In genomic region chr10:77636234-77636922, GRCm38 (mm10) we compare ENCODE assay signal across 38 mouse cellular contexts. TPM values are rescaled to one million over a fixed set of nuclear protein-coding genes. Genes with fewer than 3 reads are reported as not detected.
DNase-seq lines count a peak whose midpoint lies in the region; ATAC-seq and TF ChIP-seq lines count a peak whose summit lies in the region.
"Had no signal": no experiment of that assay in that cellular context is flagged by ENCODE, and none has a peak within 500 bp of the region (broad histone marks: within the 10 kb centered on the region; RNA-seq: fewer than 3 reads in every experiment).

No protein-coding gene starts in this region.

- TF ChIP-seq CTCF in layer of hippocampus, adult 2 months (conservative IDR thresholded peaks at IDR 0.05), result no peak
- TF ChIP-seq CTCF in liver, postnatal 0 days (IDR thresholded peaks at IDR 0.05; ENCODE audit: low read depth), result no peak

- H3K9ac ChIP-seq in liver, postnatal 0 days (replicated peaks), result no peak overlapping the region
- H3K9ac ChIP-seq in liver, embryonic 12.5 days, result no peak overlapping the region
- H3K9ac ChIP-seq: embryonic facial prominence, embryonic 13.5 days; forebrain, embryonic 12.5 days; forebrain, embryonic 15.5 days; hindbrain, embryonic 14.5 days had no signal

- no peak overlapping the region for H3K4me2 ChIP-seq in liver, postnatal 0 days (ENCODE audit: low read depth, low read length)
- H3K4me2 ChIP-seq in liver, embryonic 12.5 days, result no peak overlapping the region
- H3K4me2 ChIP-seq: embryonic facial prominence, embryonic 13.5 days; forebrain, embryonic 12.5 days; forebrain, embryonic 15.5 days; heart, embryonic 13.5 days; hindbrain, embryonic 14.5 days had no signal

- H3K27ac ChIP-seq in layer of hippocampus, adult 2 months, result peak overlapping the region; percentile 58; the same call in 1 of the 2 replicates
- peak overlapping the region; percentile 66 for H3K27ac ChIP-seq in liver, postnatal 0 days (ENCODE audit: low read depth)
- H3K27ac ChIP-seq in liver, embryonic 12.5 days, result no peak overlapping the region
- H3K27ac ChIP-seq: embryonic facial prominence, embryonic 10.5 days; embryonic facial prominence, embryonic 13.5 days; forebrain, embryonic 12.5 days; forebrain, embryonic 15.5 days; heart, adult 2 months; heart, embryonic 10.5 days; hindbrain, embryonic 14.5 days; hindbrain, postnatal 0 days had no signal

- TF ChIP-seq EP300 in liver, postnatal 0 days (IDR thresholded peaks at IDR 0.05; ENCODE audit: low read depth), result no peak

- H3K4me1 ChIP-seq in liver, postnatal 0 days (ENCODE audit: insufficient read depth), result peaks cover 42% of the 10 kb centered on the region
- peaks cover 4% of the 10 kb centered on the region; the same call in 1 of the 2 replicates for H3K4me1 ChIP-seq in liver, embryonic 12.5 days
- H3K4me1 ChIP-seq: embryonic facial prominence, embryonic 10.5 days had no signal

- H3K27me3 ChIP-seq in liver, postnatal 0 days (ENCODE audit: insufficient read depth, low read length), result no peaks in the 10 kb centered on the region
- no peaks in the 10 kb centered on the region for H3K27me3 ChIP-seq in liver, embryonic 12.5 days (replicated peaks)
- H3K27me3 ChIP-seq: embryonic facial prominence, embryonic 13.5 days; forebrain, embryonic 12.5 days; forebrain, embryonic 15.5 days; heart, embryonic 13.5 days had no signal

- peak; percentile 79 for ATAC-seq in liver, postnatal 0 days
- ATAC-seq in liver, embryonic 12.5 days, result no peak
- ATAC-seq: CD4-positive, CD25-positive, alpha-beta regulatory T cell, adult 4 months; forebrain, embryonic 15.5 days; hindbrain, postnatal 0 days had no signal

- 81% methylated on average over 7 of the region's 7 CpGs for WGBS in liver, postnatal 0 days (ENCODE audit: insufficient replicate concordance)
- WGBS in liver, embryonic 12.5 days (ENCODE audit: insufficient replicate concordance), result 81% methylated on average over 7 of the region's 7 CpGs

- no peaks in the 10 kb centered on the region for H3K9me3 ChIP-seq in liver, postnatal 0 days (ENCODE audit: low read length)
- H3K9me3 ChIP-seq in liver, embryonic 12.5 days (replicated peaks), result no peaks in the 10 kb centered on the region
- H3K9me3 ChIP-seq: embryonic facial prominence, embryonic 10.5 days; embryonic facial prominence, embryonic 13.5 days; forebrain, embryonic 12.5 days; forebrain, embryonic 15.5 days; heart, embryonic 10.5 days; heart, embryonic 13.5 days had no signal

- no peak for DNase-seq in layer of hippocampus, adult 2 months (ENCODE audit: low spot score in 2 of 2)
- no peak for DNase-seq in layer of hippocampus, postnatal 36 days
- no peak for DNase-seq in liver, postnatal 0 days
- DNase-seq in right cerebral cortex, postnatal 36 days (ENCODE audit: low spot score in 2 of 2), result peak; percentile 28 to 60
- no peak for DNase-seq in right cerebral cortex, postnatal 4 days
- no peak for DNase-seq in kidney, postnatal 25 days
- DNase-seq: adrenal gland, adult 2 months; adrenal gland, postnatal 14 days; cerebellum, adult 11-12 months; cerebellum, adult 8-10 months; cerebellum, postnatal 10 days; cerebellum, postnatal 36 days; embryo, embryonic 11 days; gastrocnemius, postnatal 10 days; gastrocnemius, postnatal 36 days; heart, postnatal 14 days; heart, postnatal 4 days had no signal

- no peak overlapping the region for H3K4me3 ChIP-seq in layer of hippocampus, adult 2 months
- H3K4me3 ChIP-seq in liver, postnatal 0 days (ENCODE audit: low read depth, low read length), result no peak overlapping the region
- H3K4me3 ChIP-seq in liver, embryonic 12.5 days, result no peak overlapping the region
- H3K4me3 ChIP-seq: embryonic facial prominence, embryonic 10.5 days; embryonic facial prominence, embryonic 13.5 days; erythroblast, embryonic 14.5 days; forebrain, embryonic 12.5 days; forebrain, embryonic 15.5 days; heart, adult 2 months; heart, embryonic 10.5 days; heart, embryonic 13.5 days had no signal

- H3K36me3 ChIP-seq in liver, postnatal 0 days (replicated peaks; ENCODE audit: insufficient read depth, low read length), result peaks cover 56% of the 10 kb centered on the region
- peaks cover 95% of the 10 kb centered on the region for H3K36me3 ChIP-seq in liver, embryonic 12.5 days

RNA-seq across cellular contexts. Expression of gene Ube2g2, which starts 14.3 kb away (rescaled TPM):
- 10 to 100 TPM; 81.6 to 95.4 TPM for total RNA-seq in layer of hippocampus, adult 2 months (2021)
- total RNA-seq in layer of hippocampus, postnatal 36 days (2021), result 10 to 100 TPM; 83.8 to 95.4 TPM
- 37.4 and 40.4 TPM in 2 replicates for polyA plus RNA-seq in liver, postnatal 0 days (2015; fragmentation: Nextera tagmentation; extraction: Ambion mirVana)
- polyA plus RNA-seq in liver, embryonic 12.5 days (2016; fragmentation: Nextera tagmentation; extraction: Ambion mirVana), result 55.7 and 59.9 TPM in 2 replicates

RNA-seq across cellular contexts. Expression of gene Gm49325, which starts 30.4 kb away (rescaled TPM):
- 10 to 100 TPM; 18.3 to 27.0 TPM for total RNA-seq in layer of hippocampus, adult 2 months (2021)
- total RNA-seq in layer of hippocampus, postnatal 36 days (2021), result 10 to 100 TPM; 17.2 to 29.6 TPM
- 8.4 and 13.3 TPM in 2 replicates for polyA plus RNA-seq in liver, postnatal 0 days (2015; fragmentation: Nextera tagmentation; extraction: Ambion mirVana)
- 5.1 TPM in 1 of 2 replicates, not detected in the other for polyA plus RNA-seq in liver, embryonic 12.5 days (2016; fragmentation: Nextera tagmentation; extraction: Ambion mirVana)
- total RNA-seq: granulocyte monocyte progenitor cell, adult 5-6 weeks; hindbrain, postnatal 0 days had no signal
- polyA plus RNA-seq: adrenal gland, adult 2 months; brain, embryonic 14.5 days; cortical plate, adult 2 months; erythroblast, embryonic 14.5 days; heart, adult 2 months; heart, embryonic 13.5 days; hindbrain, embryonic 11.5 days had no signal

RNA-seq across cellular contexts. Expression of gene Sumo3, which starts 30.5 kb away (rescaled TPM):
- total RNA-seq in layer of hippocampus, adult 2 months (2021), result 100 to 1,000 TPM; 131 to 138 TPM
- 100 to 1,000 TPM; 127 TPM for total RNA-seq in layer of hippocampus, postnatal 36 days (2021)
- 105 and 111 TPM in 2 replicates for polyA plus RNA-seq in liver, postnatal 0 days (2015; fragmentation: Nextera tagmentation; extraction: Ambion mirVana)
- polyA plus RNA-seq in liver, embryonic 12.5 days (2016; fragmentation: Nextera tagmentation; extraction: Ambion mirVana), result 138 and 146 TPM in 2 replicates

RNA-seq across cellular contexts. Expression of gene Tspear, which starts 50.0 kb away (rescaled TPM):
- not detected for total RNA-seq in layer of hippocampus, adult 2 months (2021)
- total RNA-seq in layer of hippocampus, postnatal 36 days (2021), result not detected
- polyA plus RNA-seq in liver, postnatal 0 days (2015; fragmentation: Nextera tagmentation; extraction: Ambion mirVana), result 0.06 TPM in 1 of 2 replicates, not detected in the other
- 0.05 TPM in 1 of 2 replicates, not detected in the other for polyA plus RNA-seq in liver, embryonic 12.5 days (2016; fragmentation: Nextera tagmentation; extraction: Ambion mirVana)
- total RNA-seq: adrenal gland, postnatal 14 days; gastrocnemius, adult 18-20 months; gastrocnemius, postnatal 10 days; gastrocnemius, postnatal 36 days; heart, adult 2 months; heart, postnatal 4 days had no signal
- polyA plus RNA-seq: C2C12; erythroblast, embryonic 14.5 days; heart, adult 2 months had no signal

RNA-seq across cellular contexts. Expression of gene Gm19402, which starts 54.2 kb away (rescaled TPM):
- not detected for total RNA-seq in layer of hippocampus, adult 2 months (2021)
- not detected for total RNA-seq in layer of hippocampus, postnatal 36 days (2021)
- polyA plus RNA-seq in liver, postnatal 0 days (2015; fragmentation: Nextera tagmentation; extraction: Ambion mirVana), result not detected in 2 replicates
- not detected in 2 replicates for polyA plus RNA-seq in liver, embryonic 12.5 days (2016; fragmentation: Nextera tagmentation; extraction: Ambion mirVana)
- total RNA-seq: adrenal gland, adult 2 months; adrenal gland, postnatal 14 days; adrenal gland, postnatal 4 days; gastrocnemius, adult 18-20 months; gastrocnemius, postnatal 10 days; gastrocnemius, postnatal 36 days; granulocyte monocyte progenitor cell, adult 5-6 weeks; heart, adult 2 months; heart, postnatal 14 days; heart, postnatal 4 days; hindbrain, postnatal 0 days; MEL had no signal
- polyA plus RNA-seq: adrenal gland, adult 2 months; brain, embryonic 14.5 days; C2C12; CD4-positive, CD25-positive, alpha-beta regulatory T cell, adult 4 months; cortical plate, adult 2 months; embryonic facial prominence, embryonic 10.5 days; embryonic facial prominence, embryonic 13.5 days; erythroblast, embryonic 14.5 days; forebrain, embryonic 12.5 days; forebrain, embryonic 15.5 days; heart, adult 2 months; heart, embryonic 10.5 days; heart, embryonic 13.5 days; heart, embryonic 16.5 days; hindbrain, embryonic 11.5 days; hindbrain, embryonic 14.5 days; hindbrain, postnatal 0 days had no signal

Comparison
In these comparisons a context has a peak if more than half of its experiments do, and no peak if none do; other contexts are left out.
1. DNase-seq: peak in right cerebral cortex, postnatal 36 days (2 of 2); none in layer of hippocampus, adult 2 months (0 of 2), layer of hippocampus, postnatal 36 days (0 of 2), liver, postnatal 0 days (single experiment), right cerebral cortex, postnatal 4 days (single experiment) and kidney, postnatal 25 days (0 of 2).